Mouse (Mus musculus): ENCODE measurements around the gene Spata45. TPM values are rescaled to one million over a fixed set of nuclear protein-coding genes. Genes with fewer than 3 reads are reported as not detected.

The Spata45 gene
- polyA plus RNA-seq, 1 experiment from 2014 or later = not detected

DNA sequence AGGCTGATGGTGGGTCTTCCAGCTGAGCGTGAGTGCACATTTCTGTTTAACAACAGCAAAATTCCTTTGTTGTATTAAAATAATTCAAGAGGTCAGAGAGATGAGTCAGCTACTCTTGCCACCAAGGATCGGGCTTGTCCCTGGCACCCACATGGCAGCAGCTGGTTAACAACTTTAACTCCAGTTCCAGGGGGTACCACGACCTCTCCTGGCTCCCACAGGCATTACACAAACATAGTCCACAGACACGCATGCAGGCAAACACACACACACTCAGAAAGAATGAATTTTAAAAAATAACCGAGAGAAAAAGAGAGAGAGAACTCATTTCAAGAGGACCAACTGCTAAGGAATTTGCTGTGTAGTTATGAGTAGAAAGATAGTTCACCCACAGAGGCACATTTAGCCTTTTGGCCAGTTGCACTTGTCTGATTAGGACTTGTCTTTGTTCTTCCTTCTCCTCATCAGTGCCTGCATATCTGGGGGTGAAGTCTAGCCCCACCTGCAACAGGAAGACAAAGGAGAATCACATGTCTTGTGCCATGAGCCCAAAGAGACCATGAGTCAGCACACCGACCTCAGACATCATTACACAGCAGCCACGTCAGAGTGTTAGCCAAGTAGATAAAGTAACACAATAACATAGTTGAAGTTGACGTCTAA is 18.6 kb downstream of the Spata45 start:
- Histone ChIP-seq H3K9me3 (replicated peaks; ENCODE audit: control insufficient read depth, low read length) (no peaks in the 10 kb centered on the region), H3K27ac (ENCODE audit: low read length) (0 out of 2 replicates have a peak overlapping the region, but pooled peaks have one; percentile 12), H3K4me2 (ENCODE audit: low read depth, low read length) (no peak overlapping the region), H3K4me1 (ENCODE audit: control insufficient read depth, low read depth, low read length) (no peaks in the 10 kb centered on the region; the same call in none of the 2 replicates), H3K27me3 (ENCODE audit: control insufficient read depth, insufficient read depth, low read depth, low read length) (no peaks in the 10 kb centered on the region), H3K36me3 (ENCODE audit: control insufficient read depth, insufficient read depth) (no peaks in the 10 kb centered on the region), H3K9ac (ENCODE audit: low read depth, low read length) (no peak overlapping the region), H3K4me3 (ENCODE audit: low read depth, low read length) (no peak overlapping the region)
- WGBS (ENCODE audit: insufficient replicate concordance) = 30% methylated on average over 8 of the region's 8 CpGs
- ATAC-seq (ENCODE audit: low read depth) = peak; percentile 87

DNA sequence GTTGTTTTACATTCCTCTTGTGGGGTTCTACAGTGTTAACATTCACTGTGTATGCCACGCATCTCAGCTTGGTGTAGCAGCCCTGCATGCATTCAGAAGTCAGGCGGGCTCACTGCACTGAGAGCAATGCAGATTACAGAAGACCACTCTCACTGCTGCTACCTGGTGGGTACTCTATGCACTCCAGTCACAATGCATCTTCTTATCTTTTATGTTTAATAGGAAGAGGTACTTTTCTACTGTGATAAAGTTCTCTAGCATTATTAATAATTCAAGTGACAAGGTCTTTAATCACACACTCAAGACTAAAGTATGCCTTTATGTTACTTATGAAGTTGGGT is 19.1 kb downstream of the Spata45 start:
- WGBS (ENCODE audit: insufficient replicate concordance) = 24% methylated on average over 2 of the region's 2 CpGs
- no peak overlapping the region for H3K9ac ChIP-seq (ENCODE audit: low read depth, low read length)
- no peak overlapping the region for H3K4me3 ChIP-seq (ENCODE audit: low read depth, low read length)
- no peaks in the 10 kb centered on the region for H3K9me3 ChIP-seq (replicated peaks; ENCODE audit: control insufficient read depth, low read length)
- no peaks in the 10 kb centered on the region for H3K36me3 ChIP-seq (ENCODE audit: control insufficient read depth, insufficient read depth)
- H3K27me3 ChIP-seq (ENCODE audit: control insufficient read depth, insufficient read depth, low read depth, low read length) = no peaks in the 10 kb centered on the region
- H3K27ac ChIP-seq (ENCODE audit: low read length) = 0 out of 2 replicates have a peak overlapping the region, but pooled peaks have one; percentile 12
- H3K4me1 ChIP-seq (ENCODE audit: control insufficient read depth, low read depth, low read length) = no peaks in the 10 kb centered on the region; the same call in none of the 2 replicates
- ATAC-seq (ENCODE audit: low read depth) = peak; percentile 65
- H3K4me2 ChIP-seq (ENCODE audit: low read depth, low read length) = no peak overlapping the region

GRCm38 (mm10) chr1:191057461-191057860 is 21.0 kb downstream of the Spata45 start:
- Histone ChIP-seq H3K27ac (ENCODE audit: low read length) (no peak overlapping the region), H3K4me2 (ENCODE audit: low read depth, low read length) (no peak overlapping the region), H3K4me1 (ENCODE audit: control insufficient read depth, low read depth, low read length) (peaks cover 8% of the 10 kb centered on the region), H3K4me3 (ENCODE audit: low read depth, low read length) (no peak overlapping the region), H3K9ac (ENCODE audit: low read depth, low read length) (no peak overlapping the region), H3K27me3 (ENCODE audit: control insufficient read depth, insufficient read depth, low read depth, low read length) (no peaks in the 10 kb centered on the region), H3K9me3 (replicated peaks; ENCODE audit: control insufficient read depth, low read length) (no peaks in the 10 kb centered on the region), H3K36me3 (ENCODE audit: control insufficient read depth, insufficient read depth) (no peaks in the 10 kb centered on the region)
- no peak for ATAC-seq (ENCODE audit: low read depth)
- 59% methylated on average over 3 of the region's 3 CpGs for WGBS (ENCODE audit: insufficient replicate concordance)

DNA sequence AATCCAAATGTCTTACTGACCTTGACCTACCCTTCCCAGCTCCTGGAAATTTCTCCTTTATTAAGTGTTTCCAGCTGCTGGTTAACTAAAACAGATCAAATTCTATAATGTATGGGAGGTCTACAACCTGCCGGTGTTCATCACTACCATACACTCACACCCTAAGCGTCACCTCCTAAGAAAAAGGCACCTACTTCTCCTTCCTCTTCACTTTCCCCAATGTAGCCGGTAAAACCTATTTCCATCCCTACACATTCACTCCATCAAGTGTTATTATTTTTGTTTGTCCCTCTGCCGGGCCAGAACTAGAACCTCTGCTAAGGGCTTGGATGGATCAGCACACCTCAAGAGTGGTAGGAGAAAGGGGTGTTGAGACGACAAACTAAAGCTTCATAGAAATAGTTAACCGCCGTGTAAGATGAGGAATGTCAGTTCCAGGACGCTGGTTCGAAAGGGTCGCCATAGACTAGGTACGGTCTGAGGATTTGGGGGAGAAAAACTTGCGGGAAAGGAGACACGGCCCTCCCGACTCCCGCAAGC is 25.9 kb downstream of the Spata45 start:
- ATAC-seq (ENCODE audit: low read depth) = no peak
- H3K27ac ChIP-seq (ENCODE audit: low read length) = peak overlapping the region; percentile 58
- 5% methylated on average over 15 of the region's 15 CpGs for WGBS (ENCODE audit: insufficient replicate concordance)

GRCm38 (mm10) chr1:191062781-191063485 is 26.5 kb downstream of the Spata45 start, which contains the start of the genes Tatdn3 and Nsl1:
Gene Tatdn3, minus strand, starts transcription at chr1:191062932.
Gene Nsl1, plus strand, starts transcription at chr1:191063012.
- Histone ChIP-seq H3K27ac (ENCODE audit: low read length) (peak within 1 kb of the TSS; percentile 58), H3K4me1 (ENCODE audit: control insufficient read depth, low read depth, low read length) (peaks cover 21% of the 10 kb centered on the region), H3K4me2 (ENCODE audit: low read depth, low read length) (peak within 1 kb of the TSS; percentile 88), H3K9ac (ENCODE audit: low read depth, low read length) (peak within 1 kb of the TSS; percentile 85), H3K36me3 (ENCODE audit: control insufficient read depth, insufficient read depth) (peaks cover 7% of the 10 kb centered on the region), H3K27me3 (ENCODE audit: control insufficient read depth, insufficient read depth, low read depth, low read length) (no peaks in the 10 kb centered on the region), H3K9me3 (replicated peaks; ENCODE audit: control insufficient read depth, low read length) (no peaks in the 10 kb centered on the region), H3K4me3 (ENCODE audit: low read depth, low read length) (peak within 1 kb of the TSS; percentile 79)
- under 1% methylated on average over 56 of the region's 56 CpGs for WGBS (ENCODE audit: insufficient replicate concordance)
- peak; percentile 92 for ATAC-seq (ENCODE audit: low read depth)

More for the DNA sequence above, 25.9 kb downstream of the Spata45 start:
- no peaks in the 10 kb centered on the region for H3K27me3 ChIP-seq (ENCODE audit: control insufficient read depth, insufficient read depth, low read depth, low read length)
- peak overlapping the region; percentile 88 for H3K4me2 ChIP-seq (ENCODE audit: low read depth, low read length)
- peaks cover 21% of the 10 kb centered on the region for H3K4me1 ChIP-seq (ENCODE audit: control insufficient read depth, low read depth, low read length)
- H3K4me3 ChIP-seq (ENCODE audit: low read depth, low read length) = peak overlapping the region; percentile 79
- H3K36me3 ChIP-seq (ENCODE audit: control insufficient read depth, insufficient read depth) = peaks cover 7% of the 10 kb centered on the region
- no peaks in the 10 kb centered on the region for H3K9me3 ChIP-seq (replicated peaks; ENCODE audit: control insufficient read depth, low read length)
- H3K9ac ChIP-seq (ENCODE audit: low read depth, low read length) = peak overlapping the region; percentile 85

- peak overlapping the region; percentile 88 for H3K4me2 ChIP-seq (ENCODE audit: low read depth, low read length)
- no peak overlapping the region for H3K27ac ChIP-seq (ENCODE audit: low read length)
- peak overlapping the region; percentile 85 for H3K9ac ChIP-seq (ENCODE audit: low read depth, low read length)
- H3K4me3 ChIP-seq (ENCODE audit: low read depth, low read length) = peak overlapping the region; percentile 79
- H3K27me3 ChIP-seq (ENCODE audit: control insufficient read depth, insufficient read depth, low read depth, low read length) = no peaks in the 10 kb centered on the region
- peaks cover 15% of the 10 kb centered on the region for H3K36me3 ChIP-seq (ENCODE audit: control insufficient read depth, insufficient read depth)
- 42% methylated on average over 9 of the region's 9 CpGs for WGBS (ENCODE audit: insufficient replicate concordance)
- no peak for ATAC-seq (ENCODE audit: low read depth)
- H3K4me1 ChIP-seq (ENCODE audit: control insufficient read depth, low read depth, low read length) = peaks cover 21% of the 10 kb centered on the region
- H3K9me3 ChIP-seq (replicated peaks; ENCODE audit: control insufficient read depth, low read length) = no peaks in the 10 kb centered on the region
Observed at GRCm38 (mm10) chr1:191063700-191064099, 27.3 kb downstream of the Spata45 start.

- Histone ChIP-seq H3K27ac (ENCODE audit: low read length) (no peak overlapping the region), H3K4me2 (ENCODE audit: low read depth, low read length) (peak overlapping the region; percentile 25; the same call in 1 of the 2 replicates), H3K9ac (ENCODE audit: low read depth, low read length) (no peak overlapping the region), H3K27me3 (ENCODE audit: control insufficient read depth, insufficient read depth, low read depth, low read length) (no peaks in the 10 kb centered on the region), H3K36me3 (ENCODE audit: control insufficient read depth, insufficient read depth) (peaks cover 20% of the 10 kb centered on the region), H3K4me3 (ENCODE audit: low read depth, low read length) (no peak overlapping the region), H3K4me1 (ENCODE audit: control insufficient read depth, low read depth, low read length) (peaks cover 21% of the 10 kb centered on the region), H3K9me3 (replicated peaks; ENCODE audit: control insufficient read depth, low read length) (no peaks in the 10 kb centered on the region)
- ATAC-seq (ENCODE audit: low read depth) = no peak
- WGBS (ENCODE audit: insufficient replicate concordance) = 74% methylated on average over 2 of the region's 2 CpGs
Observed at GRCm38 (mm10) chr1:191064535-191064934, 28.1 kb downstream of the Spata45 start.

GRCm38 (mm10) chr1:191065188-191065587 is 28.7 kb downstream of the Spata45 start:
- 70% methylated on average over 4 of the region's 4 CpGs for WGBS (ENCODE audit: insufficient replicate concordance)
- no peaks in the 10 kb centered on the region for H3K9me3 ChIP-seq (replicated peaks; ENCODE audit: control insufficient read depth, low read length)
- no peak for ATAC-seq (ENCODE audit: low read depth)
- H3K9ac ChIP-seq (ENCODE audit: low read depth, low read length) = no peak overlapping the region
- H3K36me3 ChIP-seq (ENCODE audit: control insufficient read depth, insufficient read depth) = peaks cover 26% of the 10 kb centered on the region
- H3K27ac ChIP-seq (ENCODE audit: low read length) = no peak overlapping the region
- H3K4me3 ChIP-seq (ENCODE audit: low read depth, low read length) = no peak overlapping the region
- peaks cover 21% of the 10 kb centered on the region for H3K4me1 ChIP-seq (ENCODE audit: control insufficient read depth, low read depth, low read length)
- no peak overlapping the region; the same call in 1 of the 2 replicates for H3K4me2 ChIP-seq (ENCODE audit: low read depth, low read length)
- H3K27me3 ChIP-seq (ENCODE audit: control insufficient read depth, insufficient read depth, low read depth, low read length) = no peaks in the 10 kb centered on the region

GRCm38 (mm10) chr1:191068377-191068776 is 31.9 kb downstream of the Spata45 start:
- H3K4me2 ChIP-seq (ENCODE audit: low read depth, low read length) = no peak overlapping the region
- H3K9ac ChIP-seq (ENCODE audit: low read depth, low read length) = no peak overlapping the region
- WGBS (ENCODE audit: insufficient replicate concordance) = 82% methylated on average over 5 of the region's 5 CpGs
- H3K36me3 ChIP-seq (ENCODE audit: control insufficient read depth, insufficient read depth) = peaks cover 54% of the 10 kb centered on the region
- H3K4me3 ChIP-seq (ENCODE audit: low read depth, low read length) = no peak overlapping the region
- no peak for ATAC-seq (ENCODE audit: low read depth)
- H3K9me3 ChIP-seq (replicated peaks; ENCODE audit: control insufficient read depth, low read length) = no peaks in the 10 kb centered on the region
- no peak overlapping the region for H3K27ac ChIP-seq (ENCODE audit: low read length)
- no peaks in the 10 kb centered on the region for H3K27me3 ChIP-seq (ENCODE audit: control insufficient read depth, insufficient read depth, low read depth, low read length)
- H3K4me1 ChIP-seq (ENCODE audit: control insufficient read depth, low read depth, low read length) = peaks cover 20% of the 10 kb centered on the region
